Mouse (Mus musculus) mouse trophoblast stem cell (cell line): Measurements from ENCODE around the gene Celf6.

Source experiments
- in situ Hi-C, 2 experiments: fragments of 300-500 bp; cut with MseI, MboI; formaldehyde crosslinking; loops; 2 replicates in 1 of 2; 3 replicates in 1 of 2; pipeline ENCODE4 v1.15.1; 2025

Gene Celf6

GRCm38 (mm10) chr9:59588252-59588651 is 10.5 kb downstream of the Celf6 start:
- in situ Hi-C loops, result no loop called here

GRCm38 (mm10) chr9:59588710-59589671 is 11.3 kb downstream of the Celf6 start:
- in situ Hi-C loops, result no loop called here

- in situ Hi-C loops, result no loop called here
Measured at GRCm38 (mm10) chr9:59589703-59590439, 12.2 kb downstream of the Celf6 start.

- in situ Hi-C loops, result no loop called here
Measured at GRCm38 (mm10) chr9:59601661-59602060, 23.9 kb downstream of the Celf6 start.

GRCm38 (mm10) chr9:59605967-59606366 is 28.2 kb downstream of the Celf6 start:
- in situ Hi-C loops, result no loop called here

GRCm38 (mm10) chr9:59610950-59611349 is 33.2 kb downstream of the Celf6 start:
- in situ Hi-C loops, result no loop called here

GRCm38 (mm10) chr9:59615797-59616196 is 38.1 kb downstream of the Celf6 start:
- in situ Hi-C loops, result no loop called here

- in situ Hi-C loops, result no loop called here
Measured at GRCm38 (mm10) chr9:59616622-59617306, 39.0 kb downstream of the Celf6 start, which contains the start of gene Parp6. TSS of gene Parp6 (plus strand) at chr9:59617284.

- in situ Hi-C loops, result no loop called here
Measured at GRCm38 (mm10) chr9:59617307-59617973, 39.7 kb downstream of the Celf6 start.

- in situ Hi-C loops, result no loop called here
Measured at GRCm38 (mm10) chr9:59638372-59638771, 60.7 kb downstream of the Celf6 start.

- in situ Hi-C loops, result no loop called here
Measured at GRCm38 (mm10) chr9:59639936-59640335, 62.2 kb downstream of the Celf6 start.

- in situ Hi-C loops, result no loop called here
Measured at GRCm38 (mm10) chr9:59641320-59641719, 63.6 kb downstream of the Celf6 start.

GRCm38 (mm10) chr9:59649911-59650310 is 72.2 kb downstream of the Celf6 start:
- in situ Hi-C loops, result no loop called here

- in situ Hi-C loops, result no loop called here
Measured at GRCm38 (mm10) chr9:59653371-59653770, 75.7 kb downstream of the Celf6 start.

GRCm38 (mm10) chr9:59654450-59654983 is 76.8 kb downstream of the Celf6 start:
- in situ Hi-C loops, result no loop called here

GRCm38 (mm10) chr9:59655958-59656634 is 78.4 kb downstream of the Celf6 start, which contains the start of gene Pkm:
TSS of gene Pkm (plus strand) at chr9:59656368.
- in situ Hi-C loops, result no loop called here
